Mouse (Mus musculus) erythroblast, embryonic 14.5 days (primary cell): ENCODE measurements around the gene Limch1.

Experiments used
- GATA1 ChIP-seq: IDR thresholded peaks from 2 replicates; pipeline ENCODE4 v1.6.1; 2012; ENCODE audit warnings: low read length, inconsistent platforms, mixed read lengths
- TAL1 ChIP-seq: IDR thresholded peaks from 3 replicates; pipeline ENCODE4 v1.6.1; 2012; ENCODE audit warnings: low read length, inconsistent platforms, mixed read lengths

DNA sequence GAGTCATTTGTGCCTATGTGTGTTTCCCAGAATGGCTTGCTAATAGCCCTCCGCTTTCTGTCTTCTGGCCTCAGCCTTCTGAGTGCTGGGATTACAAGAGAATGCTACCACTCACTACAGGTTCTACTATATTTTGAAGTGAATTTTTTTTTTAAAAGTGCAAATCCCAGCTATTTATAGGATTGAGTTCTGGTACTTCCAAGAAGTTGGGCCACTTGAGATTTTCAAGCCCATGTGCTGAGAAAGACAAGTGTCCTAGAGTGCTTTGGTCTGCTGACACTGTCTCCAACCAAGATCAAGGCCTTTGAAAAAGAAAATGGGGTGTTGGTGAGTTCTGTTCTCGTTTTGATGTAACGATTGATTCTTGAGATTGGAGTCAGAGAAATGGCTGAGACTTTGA is 22.0 kb upstream of the Limch1 start:
- no peak for TF ChIP-seq TAL1
- TF ChIP-seq GATA1: no peak
